Mouse (Mus musculus) E14TG2a.4 (cell line): ENCODE results near the gene Col12a1.

Source experiments
- H3K27me3 ChIP-seq: 2 replicates; pipeline ENCODE4 v1.6.1; 2014; ENCODE audit warnings: low read length, control low read depth; ENCODE audit not compliant: insufficient read depth
- H3K36me3 ChIP-seq: 2 replicates; pipeline ENCODE4 v1.6.1; 2014; ENCODE audit warnings: low read length, control low read depth; ENCODE audit not compliant: insufficient read depth
- H3K4me1 ChIP-seq: replicated peaks from 2 replicates; pipeline ENCODE4 v1.6.1; 2014; ENCODE audit warnings: low read depth, low read length, control low read depth
- H3K4me3 ChIP-seq: replicated peaks from 2 replicates; pipeline ENCODE4 v1.5.1; 2014; ENCODE audit warnings: mild to moderate bottlenecking, low read length
- H3K9me3 ChIP-seq: 2 replicates; pipeline ENCODE4 v1.6.1; 2014; ENCODE audit warnings: low read length, control low read depth
- CTCF ChIP-seq: conservative IDR thresholded peaks from 2 replicates; pipeline ENCODE4 v1.5.1; 2014; ENCODE audit warnings: low read length
- NANOG ChIP-seq: IDR thresholded peaks from 2 replicates; pipeline ENCODE4 v1.6.1; 2014; ENCODE audit warnings: borderline replicate concordance, low read length, mixed read lengths
- POU5F1 ChIP-seq: IDR thresholded peaks from 2 replicates; pipeline ENCODE4 v1.6.1; 2014; ENCODE audit warnings: low read length, borderline replicate concordance

The Col12a1 gene

GRCm38 (mm10) chr9:79750709-79751108, 32.1 kb upstream of the Col12a1 start:
- Histone ChIP-seq H3K36me3 (peaks cover 25% of the 10 kb centered on the region), H3K9me3 (no peaks in the 10 kb centered on the region), H3K27me3 (no peaks in the 10 kb centered on the region), H3K4me1 (peaks cover 23% of the 10 kb centered on the region), H3K4me3 (no peak overlapping the region)
- TF ChIP-seq NANOG (no peak), POU5F1 (no peak), CTCF (no peak)

- Histone ChIP-seq H3K9me3 (no peaks in the 10 kb centered on the region), H3K4me3 (peak overlapping the region; percentile 68), H3K36me3 (no peaks in the 10 kb centered on the region), H3K4me1 (peaks cover 24% of the 10 kb centered on the region), H3K27me3 (no peaks in the 10 kb centered on the region)
- TF ChIP-seq POU5F1 (no peak), CTCF (no peak), NANOG (no peak)
These were observed 26.4 kb upstream of the Col12a1 start for GRCm38 (mm10) chr9:79745036-79745435.

GRCm38 (mm10) chr9:79735608-79736007, 17.0 kb upstream of the Col12a1 start:
- TF ChIP-seq NANOG (no peak), POU5F1 (no peak), CTCF (no peak)
- Histone ChIP-seq H3K36me3 (no peaks in the 10 kb centered on the region), H3K27me3 (no peaks in the 10 kb centered on the region), H3K4me3 (no peak overlapping the region), H3K4me1 (no peaks in the 10 kb centered on the region), H3K9me3 (no peaks in the 10 kb centered on the region)

GRCm38 (mm10) chr9:79730301-79730700, 11.7 kb upstream of the Col12a1 start:
- TF ChIP-seq NANOG, result no peak
- no peak for TF ChIP-seq POU5F1
- no peak for TF ChIP-seq CTCF
- no peaks in the 10 kb centered on the region for H3K9me3 ChIP-seq

GRCm38 (mm10) chr9:79723090-79723489, 4.5 kb upstream of the Col12a1 start:
- TF ChIP-seq CTCF (peak; percentile 66), POU5F1 (no peak), NANOG (no peak)
- Histone ChIP-seq H3K27me3 (peaks cover 45% of the 10 kb centered on the region), H3K9me3 (peaks cover 5% of the 10 kb centered on the region; the same call in 1 of the 2 replicates), H3K4me1 (peaks cover 21% of the 10 kb centered on the region), H3K4me3 (no peak overlapping the region), H3K36me3 (no peaks in the 10 kb centered on the region)

More at GRCm38 (mm10) chr9:79730301-79730700, 11.7 kb upstream of the Col12a1 start:
- Histone ChIP-seq H3K4me1 (no peaks in the 10 kb centered on the region), H3K4me3 (no peak overlapping the region), H3K36me3 (no peaks in the 10 kb centered on the region), H3K27me3 (no peaks in the 10 kb centered on the region)

GRCm38 (mm10) chr9:79721056-79721455, 2.4 kb upstream of the Col12a1 start:
- Histone ChIP-seq H3K27me3 (peaks cover 56% of the 10 kb centered on the region), H3K36me3 (no peaks in the 10 kb centered on the region), H3K4me3 (no peak overlapping the region), H3K4me1 (peaks cover 32% of the 10 kb centered on the region), H3K9me3 (peaks cover 5% of the 10 kb centered on the region; the same call in 1 of the 2 replicates)
- TF ChIP-seq CTCF, result peak; percentile 33
- TF ChIP-seq NANOG, result no peak
- no peak for TF ChIP-seq POU5F1

GRCm38 (mm10) chr9:79720143-79720542, 1.5 kb upstream of the Col12a1 start:
- peaks cover 61% of the 10 kb centered on the region for H3K27me3 ChIP-seq
- H3K9me3 ChIP-seq, result peaks cover 5% of the 10 kb centered on the region; the same call in 1 of the 2 replicates
- peaks cover 32% of the 10 kb centered on the region for H3K4me1 ChIP-seq
- TF ChIP-seq POU5F1 (no peak), CTCF (no peak), NANOG (no peak)
- H3K36me3 ChIP-seq, result no peaks in the 10 kb centered on the region
- H3K4me3 ChIP-seq, result peak overlapping the region; percentile 73; the same call in 1 of the 2 replicates

- peaks cover 5% of the 10 kb centered on the region for H3K9me3 ChIP-seq
- H3K27me3 ChIP-seq, result peaks cover 68% of the 10 kb centered on the region
- H3K4me3 ChIP-seq, result peak overlapping the region; percentile 73
- no peaks in the 10 kb centered on the region for H3K36me3 ChIP-seq
- peaks cover 39% of the 10 kb centered on the region for H3K4me1 ChIP-seq
- no peak for TF ChIP-seq CTCF
- TF ChIP-seq POU5F1, result no peak
- TF ChIP-seq NANOG, result no peak
These were observed 820 bp upstream of the Col12a1 start for GRCm38 (mm10) chr9:79719451-79719850.
